Mouse (Mus musculus) kidney, adult 2 months (tissue): ENCODE measurements around the gene Zbtb8b. TPM values are rescaled to one million over a fixed set of nuclear protein-coding genes. Genes with fewer than 3 reads are reported as not detected.
A peak's percentile ranks its signal among the peaks of the same experiment; 100 is the strongest.

Source experiments
- DNase-seq: peaks from one replicate; pipeline ENCODE4 v3.0.0; 2021
- H3K27ac ChIP-seq: fragments of 200-500 bp; 2 replicates; pipeline ENCODE4 v1.5.1; 2012; ENCODE audit warnings: low read depth, low read length, control low read depth, inconsistent platforms; ENCODE audit not compliant: insufficient read depth
- H3K27me3 ChIP-seq: fragments of 200-500 bp; replicated peaks from 2 replicates; pipeline ENCODE4 v1.6.1; 2012; ENCODE audit warnings: mild to moderate bottlenecking, moderate library complexity, low read length, inconsistent platforms; ENCODE audit not compliant: control insufficient read depth, insufficient read depth
- H3K36me3 ChIP-seq: fragments of 200-500 bp; 2 replicates; pipeline ENCODE4 v1.6.1; 2012; ENCODE audit warnings: mild to moderate bottlenecking, moderate library complexity, low read length, inconsistent platforms; ENCODE audit not compliant: control insufficient read depth, insufficient read depth
- H3K4me1 ChIP-seq: fragments of 200-500 bp; 2 replicates; pipeline ENCODE4 v1.6.1; 2011; ENCODE audit warnings: low read length; ENCODE audit not compliant: control insufficient read depth, insufficient read depth
- H3K4me3 ChIP-seq: fragments of 200-500 bp; 2 replicates; pipeline ENCODE4 v1.5.1; 2011; ENCODE audit warnings: mild to moderate bottlenecking, low read depth, low read length, control low read depth; ENCODE audit not compliant: insufficient read depth
- CTCF ChIP-seq: fragments of 200-500 bp; conservative IDR thresholded peaks from 2 replicates; pipeline ENCODE4 v1.5.1; 2011; ENCODE audit warnings: low read depth, mild to moderate bottlenecking, control low read depth, low read length, moderate library complexity, mixed read lengths; ENCODE audit not compliant: insufficient read depth, insufficient read length
- POLR2A ChIP-seq: fragments of 200-500 bp; IDR thresholded peaks from one replicate; pipeline ENCODE4 v1.6.1; 2011; ENCODE audit warnings: low read depth, low read length, control low read depth
- WGBS: fragments of 180-500 bp; shearing (Covaris S2); methylation state at CpG from one replicate; pipeline ENCODE4 v1.1.7; 2018; 5-methylcytosine and 5-hydroxymethylcytosine counted together
- polyA plus RNA-seq: library from polyadenylated mRNA; depleted of rRNA; stranded (reverse); fragments of >200 nt; gene quantifications from 2 replicates; pipeline ENCODE4 v1.2.3, GENCODE M21; 2012; rRNA removed

Zbtb8b gene
- 0.58 and 0.64 TPM in 2 replicates for polyA plus RNA-seq

DNA sequence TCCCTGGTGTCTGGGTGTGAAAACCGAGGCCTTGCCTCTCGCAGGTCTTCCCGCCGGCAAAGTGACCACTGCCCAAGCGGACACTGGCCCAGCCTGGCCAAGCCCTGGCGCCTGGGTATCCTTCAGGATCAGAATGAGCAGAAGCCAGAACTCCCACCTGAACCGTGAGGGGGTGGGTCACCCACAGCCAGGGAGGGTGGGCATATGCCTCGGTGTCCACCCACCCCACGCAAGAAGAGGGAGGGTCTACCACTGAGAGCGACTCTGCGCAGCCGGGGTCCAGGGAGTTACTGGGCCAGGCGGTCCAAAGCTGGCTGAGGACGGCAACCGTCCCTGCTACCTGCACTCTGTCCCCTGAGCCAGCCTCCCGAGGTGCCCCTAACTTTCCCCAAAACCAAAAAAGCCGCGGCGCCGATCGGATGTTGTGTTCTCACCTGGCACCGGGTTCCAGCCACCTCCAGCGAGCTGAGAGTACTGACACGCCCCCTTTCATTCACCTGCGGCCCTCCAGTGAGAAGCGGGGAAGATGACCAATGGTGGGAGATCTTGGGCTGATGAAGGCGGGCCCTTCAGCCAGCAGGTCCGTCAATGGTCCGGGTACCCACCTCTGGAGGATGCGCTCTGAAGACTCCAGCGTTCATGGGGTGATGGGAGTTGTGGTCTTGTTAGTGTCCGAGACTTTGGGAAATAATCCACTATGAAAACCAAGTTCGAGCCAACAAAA is at the start of gene Zbtb8b:
TSS of gene Zbtb8b (minus strand) at position 514 of the 724 bp plus-strand sequence.
- peak; percentile 87 for DNase-seq

DNA sequence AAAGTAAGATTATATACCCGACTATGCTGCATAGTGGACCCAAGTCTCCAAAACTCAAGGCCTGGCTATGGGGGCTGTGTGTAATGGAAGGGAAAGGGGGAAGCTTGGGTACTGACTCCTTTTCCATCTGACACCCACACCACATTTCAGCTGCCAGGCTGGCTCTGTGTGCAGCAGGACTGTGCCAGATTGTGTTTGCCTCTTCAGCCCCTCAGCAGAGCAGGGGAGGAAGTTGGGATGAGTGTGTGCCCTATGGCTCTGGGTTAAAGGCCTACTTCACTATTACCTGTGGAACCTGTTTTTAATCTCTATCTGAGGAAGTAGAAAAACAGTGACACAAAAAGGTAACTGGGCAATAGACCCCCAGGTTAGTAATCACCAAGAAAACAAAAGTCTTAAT is 40.4 kb upstream of the Zbtb8b start:
- WGBS, result 93% methylated on average over 1 of the region's 1 CpGs
- no peak for TF ChIP-seq POLR2A
- no peak for TF ChIP-seq CTCF
- Histone ChIP-seq H3K27ac (no peak overlapping the region), H3K4me3 (no peak overlapping the region), H3K4me1 (no peaks in the 10 kb centered on the region), H3K36me3 (no peaks in the 10 kb centered on the region; the same call in 1 of the 2 replicates), H3K27me3 (no peaks in the 10 kb centered on the region)
- no peak for DNase-seq

More for the DNA sequence above, at the start of gene Zbtb8b:
- Histone ChIP-seq H3K4me1 (no peaks in the 10 kb centered on the region), H3K27ac (no peak within 1 kb of the TSS), H3K27me3 (0 out of 2 replicates have a peak, but pooled peaks cover 3% of the 10 kb centered on the region), H3K36me3 (no peaks in the 10 kb centered on the region), H3K4me3 (peak within 1 kb of the TSS; percentile 72)
- 4% methylated on average over 33 of the region's 33 CpGs for WGBS
- TF ChIP-seq CTCF (no peak), POLR2A (no peak)

DNA sequence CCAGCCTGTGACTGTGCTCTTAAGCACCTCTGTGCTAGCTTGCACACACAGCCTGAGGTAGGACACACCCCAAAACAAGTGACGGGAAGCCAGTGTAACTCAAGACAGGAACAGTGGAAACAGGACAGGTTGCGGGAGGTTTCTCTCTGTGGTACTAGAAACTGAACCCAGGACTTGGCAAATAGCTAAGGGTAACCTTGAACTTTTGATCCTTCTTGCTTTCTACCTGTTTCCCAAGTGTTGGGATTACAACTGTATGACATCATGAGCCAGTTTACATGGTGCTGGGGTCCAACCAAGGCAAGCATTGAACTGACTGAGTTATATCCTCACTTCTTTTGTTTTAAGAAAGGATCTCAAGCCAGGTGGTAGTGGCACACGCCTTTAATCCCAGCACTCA is 39.2 kb upstream of the Zbtb8b start:
- TF ChIP-seq CTCF, result no peak
- TF ChIP-seq POLR2A, result no peak
- Histone ChIP-seq H3K27ac (no peak overlapping the region), H3K36me3 (no peaks in the 10 kb centered on the region), H3K4me3 (no peak overlapping the region), H3K4me1 (no peaks in the 10 kb centered on the region), H3K27me3 (no peaks in the 10 kb centered on the region)
- no peak for DNase-seq
- WGBS, result 86% methylated on average over 3 of the region's 3 CpGs

DNA sequence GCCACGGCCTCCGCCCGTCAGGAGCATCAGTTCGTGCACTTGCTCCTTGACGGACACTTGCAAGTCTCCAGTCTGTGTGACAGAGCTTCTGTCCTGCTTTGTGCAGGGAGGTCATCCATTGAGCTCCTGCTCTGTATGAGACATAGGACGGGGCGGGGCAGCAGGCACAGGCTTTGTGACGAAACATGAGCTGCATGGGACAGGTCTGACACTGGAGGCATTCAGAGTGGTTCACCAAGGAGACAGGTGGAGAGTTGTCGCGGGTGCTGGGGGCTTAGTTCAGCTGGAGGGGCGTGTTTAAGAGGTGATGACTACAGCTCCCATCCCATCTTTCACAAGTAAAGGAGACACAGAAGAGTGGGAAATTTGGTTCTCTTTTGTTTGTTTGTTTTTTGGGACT is 35.4 kb upstream of the Zbtb8b start:
- no peak for DNase-seq
- Histone ChIP-seq H3K27ac (no peak overlapping the region), H3K4me3 (no peak overlapping the region), H3K4me1 (no peaks in the 10 kb centered on the region), H3K27me3 (no peaks in the 10 kb centered on the region), H3K36me3 (peaks cover 4% of the 10 kb centered on the region)
- TF ChIP-seq POLR2A, result no peak
- no peak for TF ChIP-seq CTCF
- 95% methylated on average over 11 of the region's 11 CpGs for WGBS

DNA sequence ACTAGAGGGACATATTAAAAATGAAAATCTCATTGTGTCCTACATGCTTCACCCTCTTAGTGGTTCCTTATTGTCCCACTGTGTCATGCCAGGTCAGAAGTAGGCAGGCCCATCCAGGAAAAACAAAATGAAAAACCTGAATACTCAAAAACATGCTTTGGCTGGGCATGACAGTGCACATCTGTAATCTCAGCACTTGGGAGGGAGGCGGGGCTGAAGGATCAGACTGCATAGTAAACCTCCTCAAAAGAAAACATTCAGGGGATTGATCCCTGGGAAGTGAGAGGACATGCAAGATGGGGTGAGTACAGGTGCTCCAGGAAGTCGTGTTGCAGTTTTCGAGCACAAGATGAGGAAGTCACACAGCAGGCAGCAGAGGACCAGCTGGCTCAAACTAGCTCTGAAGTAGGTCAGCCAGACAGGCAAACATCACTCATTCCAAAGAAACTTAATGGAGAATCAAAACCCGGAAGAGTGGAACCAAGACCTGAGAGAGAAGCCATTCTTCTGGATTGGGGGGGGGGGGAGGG is 23.7 kb upstream of the Zbtb8b start:
- Histone ChIP-seq H3K4me1 (peaks cover 4% of the 10 kb centered on the region; the same call in 1 of the 2 replicates), H3K4me3 (no peak overlapping the region), H3K36me3 (peaks cover 11% of the 10 kb centered on the region), H3K27ac (no peak overlapping the region), H3K27me3 (no peaks in the 10 kb centered on the region)
- TF ChIP-seq POLR2A, result no peak
- WGBS, result 65% methylated on average over 4 of the region's 4 CpGs
- peak; percentile 33 for DNase-seq

DNA sequence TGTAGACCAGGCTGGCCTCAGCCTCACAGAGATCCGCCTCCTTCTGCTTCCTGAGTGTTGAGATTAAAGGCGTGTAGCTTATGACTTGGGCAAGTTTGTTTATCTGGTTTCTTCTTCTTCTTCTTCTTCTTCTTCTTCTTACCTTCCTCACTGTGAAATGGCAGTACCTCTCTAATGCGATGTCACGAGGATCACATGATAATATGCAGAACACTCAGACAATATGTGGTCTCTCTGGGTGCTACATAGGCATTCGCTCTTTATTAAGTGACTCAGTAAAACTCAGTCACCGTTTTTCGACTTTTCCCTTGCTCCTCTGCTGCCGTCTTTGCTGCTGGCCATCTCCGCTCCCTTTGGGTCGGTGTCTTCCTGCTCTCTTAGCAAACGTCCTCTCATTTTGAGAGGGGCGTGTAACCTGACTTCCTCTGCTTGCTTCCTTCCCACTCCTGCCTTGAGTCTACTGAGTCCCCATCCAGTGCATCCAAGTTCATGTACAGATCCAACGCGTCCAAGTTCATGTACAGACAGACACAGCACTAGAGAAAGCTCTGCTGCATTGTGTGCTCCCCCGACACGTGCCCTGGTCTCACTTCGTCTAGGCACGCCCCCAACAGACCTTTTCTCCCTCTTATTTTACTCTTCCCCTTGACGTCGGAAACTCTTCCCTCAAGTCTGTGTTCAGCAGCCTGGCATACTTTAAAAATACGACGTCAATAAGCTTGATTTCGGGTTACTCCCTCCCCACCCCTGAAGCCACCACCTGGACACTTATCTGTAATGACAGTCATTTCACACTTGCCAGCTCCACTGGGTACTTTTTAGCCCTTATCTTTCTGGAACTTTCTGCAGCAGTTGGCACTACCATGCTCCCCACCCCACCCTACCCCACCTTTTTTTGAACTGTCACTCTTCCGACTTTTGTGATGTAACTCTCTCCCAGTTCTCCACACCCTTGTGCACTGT is 22.7 kb upstream of the Zbtb8b start:
- Histone ChIP-seq H3K4me1 (peaks cover 4% of the 10 kb centered on the region; the same call in 1 of the 2 replicates), H3K36me3 (peaks cover 8% of the 10 kb centered on the region), H3K4me3 (no peak overlapping the region), H3K27me3 (no peaks in the 10 kb centered on the region), H3K27ac (no peak overlapping the region)
- WGBS, result 78% methylated on average over 24 of the region's 24 CpGs
- DNase-seq, result no peak
- TF ChIP-seq POLR2A (no peak), CTCF (no peak)
